16 mouse cellular contexts compared by ENCODE assay signal in the genomic region with DNA sequence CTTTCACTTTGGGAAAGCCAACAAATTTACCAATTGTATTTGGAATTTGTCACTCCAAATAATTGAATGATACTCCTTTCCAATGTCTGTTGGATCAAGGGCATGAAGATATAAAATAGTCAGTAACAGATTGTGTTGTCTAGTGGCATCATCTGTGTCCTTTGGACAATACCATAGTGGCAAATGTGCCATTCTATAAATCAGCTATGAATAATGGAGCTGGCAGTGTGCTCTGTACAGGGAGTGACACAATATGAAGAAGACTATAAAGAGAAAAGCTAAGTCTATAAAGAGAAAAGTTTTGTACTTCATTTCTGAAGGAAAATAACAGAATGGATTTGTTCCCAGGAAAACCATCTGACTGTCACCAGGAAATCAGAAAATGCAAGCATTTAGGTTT.
"Had no signal": no experiment of that assay in that cellular context is flagged by ENCODE, and none has a peak within 500 bp of the region (broad histone marks: within the 10 kb centered on the region; RNA-seq: fewer than 3 reads in every experiment).

No protein-coding gene starts in this region.

- H3K36me3 ChIP-seq: neural tube, embryonic 12.5 days; neural tube, embryonic 13.5 days; neural tube, embryonic 15.5 days; stomach, embryonic 15.5 days had no signal

- H3K9me3 ChIP-seq: neural tube, embryonic 12.5 days; neural tube, embryonic 13.5 days; neural tube, embryonic 15.5 days; stomach, embryonic 15.5 days had no signal

- H3K9ac ChIP-seq: neural tube, embryonic 12.5 days; neural tube, embryonic 13.5 days; neural tube, embryonic 15.5 days; stomach, embryonic 15.5 days had no signal

- DNase-seq: retina, postnatal 1 day; right cerebral cortex, postnatal 14 days; right cerebral cortex, postnatal 25 days; right cerebral cortex, postnatal 4 days; spleen, adult 18-20 months; thymus, adult 18-20 months; thymus, adult 2 months; thymus, postnatal 14 days; thymus, postnatal 25 days; thymus, postnatal 36 days; thymus, postnatal 4 days had no signal

- H3K4me1 ChIP-seq: neural tube, embryonic 12.5 days; neural tube, embryonic 13.5 days; neural tube, embryonic 15.5 days; stomach, embryonic 15.5 days had no signal

- H3K4me3 ChIP-seq: neural tube, embryonic 12.5 days; neural tube, embryonic 13.5 days; neural tube, embryonic 15.5 days; stomach, embryonic 15.5 days had no signal

- H3K27ac ChIP-seq: neural tube, embryonic 12.5 days; neural tube, embryonic 13.5 days; neural tube, embryonic 15.5 days; stomach, embryonic 15.5 days; stomach, postnatal 0 days had no signal

- H3K27me3 ChIP-seq: neural tube, embryonic 12.5 days; neural tube, embryonic 13.5 days; neural tube, embryonic 15.5 days; stomach, embryonic 15.5 days had no signal

- H3K4me2 ChIP-seq: neural tube, embryonic 12.5 days; neural tube, embryonic 13.5 days; neural tube, embryonic 15.5 days; stomach, embryonic 15.5 days had no signal
